11 mouse cellular contexts compared by ENCODE assay signal in the genomic region with DNA sequence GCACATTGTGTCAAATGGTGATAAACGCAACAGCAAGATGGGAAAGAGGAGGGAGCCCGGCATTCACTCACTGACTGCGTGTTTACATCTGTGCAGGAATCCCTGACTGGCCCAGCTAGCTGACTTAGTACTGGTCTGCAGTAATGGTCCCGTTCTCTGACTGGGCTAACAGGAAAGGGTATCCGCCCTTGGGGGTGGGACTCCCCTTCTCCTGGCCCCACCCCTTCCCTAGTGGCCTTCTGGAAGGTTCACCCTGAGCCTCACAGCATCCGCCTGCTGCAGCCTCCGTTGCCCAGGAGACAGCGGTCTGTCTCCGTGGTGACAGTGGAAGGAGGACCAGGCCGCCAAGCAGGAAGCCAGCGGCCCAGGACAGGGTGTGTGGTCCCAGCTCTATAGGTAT. TPM values are rescaled to one million over a fixed set of nuclear protein-coding genes. Genes with fewer than 3 reads are reported as not detected.
DNase-seq lines count a peak whose midpoint lies in the region; ATAC-seq lines count a peak whose summit lies in the region.
"Had no signal": no experiment of that assay in that cellular context is flagged by ENCODE, and none has a peak within 500 bp of the region (broad histone marks: within the 10 kb centered on the region; RNA-seq: fewer than 3 reads in every experiment).

No protein-coding gene starts in this region.

- H3K27ac ChIP-seq in forebrain, embryonic 14.5 days (ENCODE audit: low read depth, low read length), result peak overlapping the region; percentile 30; the same call in 1 of the 2 replicates
- no peak overlapping the region for H3K27ac ChIP-seq in midbrain, embryonic 15.5 days

- H3K36me3 ChIP-seq in forebrain, embryonic 14.5 days (ENCODE audit: control insufficient read depth, insufficient read depth, low read length), result peaks cover 7% of the 10 kb centered on the region
- H3K36me3 ChIP-seq in midbrain, embryonic 15.5 days (replicated peaks), result no peaks in the 10 kb centered on the region

- H3K9ac ChIP-seq in forebrain, embryonic 14.5 days (ENCODE audit: low read length), result peak overlapping the region; percentile 40
- no peak overlapping the region for H3K9ac ChIP-seq in midbrain, embryonic 15.5 days

- no peak overlapping the region for H3K4me3 ChIP-seq in forebrain, embryonic 14.5 days (ENCODE audit: low read depth, low read length)
- no peak overlapping the region for H3K4me3 ChIP-seq in midbrain, embryonic 15.5 days
- H3K4me3 ChIP-seq: megakaryocyte, embryonic 14.5 days had no signal

- intact Hi-C loops in gastrocnemius, postnatal 14 days (cut with DNase I; ENCODE audit: low total_unique reads), result no loop called here

- H3K27me3 ChIP-seq in forebrain, embryonic 14.5 days (replicated peaks; ENCODE audit: control insufficient read depth, insufficient read depth, low read length), result no peaks in the 10 kb centered on the region
- no peaks in the 10 kb centered on the region for H3K27me3 ChIP-seq in midbrain, embryonic 15.5 days (replicated peaks)

- ATAC-seq in forebrain, embryonic 14.5 days, result peak; percentile 27; the same call in 1 of the 2 replicates
- ATAC-seq in midbrain, embryonic 15.5 days (replicated peaks), result peak; percentile 38; the same call in 1 of the 2 replicates
- ATAC-seq in erythroid progenitor cell, adult 5-6 weeks (replicated peaks; ENCODE audit: low FRiP score, poor library complexity, severe bottlenecking), result no peak

- 10% methylated on average over 11 of the region's 11 CpGs for WGBS in forebrain, embryonic 14.5 days
- 3% methylated on average over 11 of the region's 11 CpGs for WGBS in midbrain, embryonic 15.5 days

- DNase-seq in cerebellum, adult 11-12 months, result peak; percentile 66
- no peak for DNase-seq in cerebellum, postnatal 4 days (ENCODE audit: low spot score in 2 of 2)
- DNase-seq in Muller cell, postnatal 12 days (ENCODE audit: inconsistent ontology term), result peak; percentile 30
- DNase-seq in forebrain, embryonic 14.5 days (ENCODE audit: low spot score), result peak; percentile 52
- no peak for DNase-seq in gastrocnemius, postnatal 14 days
- no peak for DNase-seq in spleen, postnatal 10 days (ENCODE audit: low spot score in 2 of 2)
- DNase-seq: adrenal gland, postnatal 10 days; gastrocnemius, postnatal 10 days had no signal

- H3K4me1 ChIP-seq in forebrain, embryonic 14.5 days (ENCODE audit: control insufficient read depth, insufficient read depth, low read length), result peaks cover 20% of the 10 kb centered on the region; the same call in 1 of the 2 replicates
- H3K4me1 ChIP-seq in midbrain, embryonic 15.5 days, result peaks cover 30% of the 10 kb centered on the region

- H3K4me2 ChIP-seq in forebrain, embryonic 14.5 days (ENCODE audit: low read length), result peak overlapping the region; percentile 18; the same call in 1 of the 2 replicates
- H3K4me2 ChIP-seq in midbrain, embryonic 15.5 days, result no peak overlapping the region; the same call in 1 of the 2 replicates

- no peaks in the 10 kb centered on the region for H3K9me3 ChIP-seq in forebrain, embryonic 14.5 days (replicated peaks; ENCODE audit: control insufficient read depth, low read length)
- H3K9me3 ChIP-seq in midbrain, embryonic 15.5 days, result no peaks in the 10 kb centered on the region
- H3K9me3 ChIP-seq: megakaryocyte, embryonic 14.5 days had no signal

RNA-seq across cellular contexts. Expression of a gene that starts 6.9 kb away (rescaled TPM):
- 7.9 and 9.8 TPM in 2 replicates for polyA plus RNA-seq in forebrain, embryonic 14.5 days (2014; fragmentation: Nextera tagmentation; extraction: Ambion mirVana)
- 13.2 and 14.5 TPM in 2 replicates for polyA plus RNA-seq in midbrain, embryonic 15.5 days (2015; fragmentation: Nextera tagmentation; extraction: Ambion mirVana)
- 1 to 10 TPM in 1 of 2 experiments, under 1 TPM in 1; 0.86 to 1.2 TPM for total RNA-seq in gastrocnemius, postnatal 14 days (2021)
- total RNA-seq in erythroid progenitor cell, adult 5-6 weeks (2015; ENCODE audit: low replicate concordance), result not detected in 2 replicates
- not detected in 2 replicates for total RNA-seq in erythroid progenitor cell, adult 5-6 weeks (2017; ENCODE audit: low replicate concordance)

Comparison
In these comparisons a context has a peak if more than half of its experiments do, and no peak if none do; other contexts are left out.
1. DNase-seq: peak in cerebellum, adult 11-12 months (single experiment), Muller cell, postnatal 12 days (single experiment) and forebrain, embryonic 14.5 days (single experiment); none in cerebellum, postnatal 4 days (0 of 2), gastrocnemius, postnatal 14 days (single experiment) and spleen, postnatal 10 days (0 of 2).